Mouse (Mus musculus) stomach, postnatal 0 days (tissue): ENCODE measurements around the gene Golga3. TPM values are rescaled to one million over a fixed set of nuclear protein-coding genes. Genes with fewer than 3 reads are reported as not detected.
A peak's percentile ranks its signal among the peaks of the same experiment; 100 is the strongest.

Experiments
- ATAC-seq: fragments of 200-750 bp; cut with Nextera tagmentation; 2 replicates; pipeline ENCODE4 v1.8.0; 2017; ENCODE audit not compliant: low FRiP score, low TSS enrichment
- DNase-seq: peaks from one replicate; pipeline ENCODE4 v3.0.0-alpha.2; 2016; ENCODE audit warnings: low spot score
- H3K27ac ChIP-seq: fragments of 300-500 bp; sonication (generic); replicated peaks from 2 replicates; pipeline ENCODE4 v1.5.1; 2014; ENCODE audit warnings: mild to moderate bottlenecking, control low read depth
- H3K27me3 ChIP-seq: fragments of 300-500 bp; sonication (generic); 2 replicates; pipeline ENCODE4 v1.6.1; 2014; ENCODE audit warnings: low read length; ENCODE audit not compliant: control insufficient read depth, insufficient read depth
- H3K36me3 ChIP-seq: fragments of 300-500 bp; sonication (generic); 2 replicates; pipeline ENCODE4 v1.6.1; 2014; ENCODE audit warnings: low read length, mixed read lengths; ENCODE audit not compliant: control insufficient read depth, insufficient read depth
- H3K4me1 ChIP-seq: fragments of 300-500 bp; sonication (generic); replicated peaks from 2 replicates; pipeline ENCODE4 v1.6.1; 2014; ENCODE audit warnings: antibody characterized with exemption; ENCODE audit not compliant: control insufficient read depth, insufficient read depth
- H3K4me2 ChIP-seq: fragments of 300-500 bp; sonication (generic); replicated peaks from 2 replicates; pipeline ENCODE4 v1.6.1; 2014; ENCODE audit warnings: low read depth, mild to moderate bottlenecking, control low read depth, moderate library complexity
- H3K4me3 ChIP-seq: fragments of 300-500 bp; sonication (generic); 2 replicates; pipeline ENCODE4 v1.5.1; 2014; ENCODE audit warnings: low read depth, low read length, control low read depth
- H3K9ac ChIP-seq: fragments of 300-500 bp; sonication (generic); 2 replicates; pipeline ENCODE4 v1.6.1; 2014; ENCODE audit warnings: mild to moderate bottlenecking, low read length, control low read depth, mixed read lengths
- H3K9me3 ChIP-seq: fragments of 300-500 bp; sonication (generic); 2 replicates; pipeline ENCODE4 v1.6.1; 2016; ENCODE audit warnings: low read length; ENCODE audit not compliant: control insufficient read depth
- CTCF ChIP-seq: IDR thresholded peaks from 2 replicates; pipeline ENCODE4 v1.5.1; 2016; ENCODE audit warnings: antibody characterized with exemption, low read depth, mild to moderate bottlenecking, moderate library complexity
- EP300 ChIP-seq: optimal IDR thresholded peaks from 2 replicates; pipeline ENCODE3; 2016; ENCODE audit warnings: antibody characterized with exemption
- WGBS: fragments of 180-500 bp; shearing (Covaris S2); extraction: QIAGEN DNeasy Blood & Tissue Kit; methylation state at CpG from one replicate; pipeline ENCODE4 v1.1.7; 2014; 5-methylcytosine and 5-hydroxymethylcytosine counted together
- polyA plus RNA-seq: library from polyadenylated mRNA; unstranded; fragments of >200 nt; fragmentation: Nextera tagmentation; extraction: Ambion mirVana; gene quantifications from 2 replicates; pipeline ENCODE4 v1.2.1, GENCODE M21; 2015

The Golga3 gene
- polyA plus RNA-seq, 1 experiment from 2014 or later, result 8.3 TPM

- 80% methylated on average over 3 of the region's 3 CpGs for WGBS
- Histone ChIP-seq H3K4me1 (0 out of 2 replicates have a peak, but pooled peaks cover under 1% of the 10 kb centered on the region), H3K27me3 (no peaks in the 10 kb centered on the region), H3K36me3 (peaks cover 16% of the 10 kb centered on the region), H3K4me2 (no peak overlapping the region), H3K9ac (no peak overlapping the region), H3K4me3 (no peak overlapping the region), H3K9me3 (no peaks in the 10 kb centered on the region), H3K27ac (no peak overlapping the region)
- DNase-seq (no peak), ATAC-seq (no peak)
- TF ChIP-seq CTCF (no peak), EP300 (no peak)
Measured at GRCm38 (mm10) chr5:110225056-110225455, 48.6 kb downstream of the Golga3 start.

GRCm38 (mm10) chr5:110227336-110227883 lies 50.9 kb downstream of the Golga3 start:
- 45% methylated on average over 1 of the region's 1 CpGs for WGBS
- H3K27ac ChIP-seq, result no peak overlapping the region
- no peaks in the 10 kb centered on the region for H3K9me3 ChIP-seq
- no peak for TF ChIP-seq CTCF
- TF ChIP-seq EP300, result no peak
- H3K36me3 ChIP-seq, result peaks cover 8% of the 10 kb centered on the region
- H3K4me2 ChIP-seq, result no peak overlapping the region
- ATAC-seq (no peak), DNase-seq (no peak)
- H3K9ac ChIP-seq, result no peak overlapping the region
- H3K4me3 ChIP-seq, result no peak overlapping the region
- H3K4me1 ChIP-seq, result 0 out of 2 replicates have a peak, but pooled peaks cover 2% of the 10 kb centered on the region
- H3K27me3 ChIP-seq, result no peaks in the 10 kb centered on the region

GRCm38 (mm10) chr5:110230401-110230779 lies 53.9 kb downstream of the Golga3 start:
- peak overlapping the region; percentile 95 for H3K9ac ChIP-seq
- DNase-seq (peak; percentile 16), ATAC-seq (no peak)
- H3K4me1 ChIP-seq, result 0 out of 2 replicates have a peak, but pooled peaks cover 2% of the 10 kb centered on the region
- TF ChIP-seq EP300, result no peak
- no peak for TF ChIP-seq CTCF
- no peaks in the 10 kb centered on the region for H3K9me3 ChIP-seq
- H3K4me2 ChIP-seq, result peak overlapping the region; percentile 67
- no peaks in the 10 kb centered on the region for H3K27me3 ChIP-seq
- peak overlapping the region; percentile 97 for H3K27ac ChIP-seq
- peak overlapping the region; percentile 94 for H3K4me3 ChIP-seq
- WGBS, result 6% methylated on average over 8 of the region's 8 CpGs
- 0 out of 2 replicates have a peak, but pooled peaks cover 2% of the 10 kb centered on the region for H3K36me3 ChIP-seq

- peak within 1 kb of the TSS; percentile 97 for H3K27ac ChIP-seq
- H3K4me1 ChIP-seq, result 0 out of 2 replicates have a peak, but pooled peaks cover 2% of the 10 kb centered on the region
- under 1% methylated on average over 73 of the region's 81 CpGs for WGBS
- H3K4me2 ChIP-seq, result peak within 1 kb of the TSS; percentile 67
- peak within 1 kb of the TSS; percentile 94 for H3K4me3 ChIP-seq
- TF ChIP-seq EP300 (peak; percentile 59), CTCF (no peak; the same call in 1 of the 2 replicates)
- peak; percentile 98 for ATAC-seq
- H3K9ac ChIP-seq, result peak within 1 kb of the TSS; percentile 95
- DNase-seq, result peak; percentile 96
- no peaks in the 10 kb centered on the region for H3K9me3 ChIP-seq
- H3K27me3 ChIP-seq, result no peaks in the 10 kb centered on the region
- 0 out of 2 replicates have a peak, but pooled peaks cover 2% of the 10 kb centered on the region for H3K36me3 ChIP-seq
Measured at GRCm38 (mm10) chr5:110230780-110231461, 54.4 kb downstream of the Golga3 start, which contains the start of gene Ankle2. Gene Ankle2 (plus strand): TSS chr5:110231004.

GRCm38 (mm10) chr5:110231638-110232037 lies 55.1 kb downstream of the Golga3 start:
- 39% methylated on average over 13 of the region's 13 CpGs for WGBS
- H3K4me3 ChIP-seq, result peak overlapping the region; percentile 94
- no peak overlapping the region; the same call in 1 of the 2 replicates for H3K27ac ChIP-seq
- peak overlapping the region; percentile 95 for H3K9ac ChIP-seq
- 0 out of 2 replicates have a peak, but pooled peaks cover 7% of the 10 kb centered on the region for H3K36me3 ChIP-seq
- ATAC-seq (no peak), DNase-seq (no peak)
- H3K4me2 ChIP-seq, result peak overlapping the region; percentile 67
- no peaks in the 10 kb centered on the region for H3K9me3 ChIP-seq
- H3K27me3 ChIP-seq, result no peaks in the 10 kb centered on the region
- H3K4me1 ChIP-seq, result 0 out of 2 replicates have a peak, but pooled peaks cover 2% of the 10 kb centered on the region
- TF ChIP-seq EP300 (no peak), CTCF (peak; percentile 46)

DNA sequence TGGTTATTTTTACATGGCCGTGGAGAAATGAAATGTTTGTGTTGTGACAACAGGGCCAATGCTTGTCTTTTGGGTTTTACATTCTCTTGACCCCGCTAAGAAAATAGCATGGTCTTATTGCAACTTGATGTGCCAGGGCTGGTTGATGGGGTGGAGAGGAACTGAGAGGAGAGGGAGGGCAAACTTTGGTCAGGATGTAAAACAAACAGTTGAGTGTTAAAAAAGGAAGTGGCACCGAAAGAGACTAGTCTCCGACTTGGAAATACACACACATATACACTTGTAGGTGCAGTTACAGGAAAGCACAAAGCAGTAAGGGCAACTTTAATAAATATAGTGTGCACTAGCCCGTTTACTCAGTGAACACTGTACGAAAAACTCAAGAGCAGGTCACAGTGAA lies 55.8 kb downstream of the Golga3 start:
- Histone ChIP-seq H3K36me3 (peaks cover 11% of the 10 kb centered on the region; the same call in 1 of the 2 replicates), H3K9me3 (no peaks in the 10 kb centered on the region), H3K4me3 (no peak overlapping the region), H3K9ac (no peak overlapping the region), H3K4me2 (no peak overlapping the region), H3K4me1 (0 out of 2 replicates have a peak, but pooled peaks cover 2% of the 10 kb centered on the region), H3K27me3 (no peaks in the 10 kb centered on the region), H3K27ac (no peak overlapping the region)
- TF ChIP-seq EP300, result no peak
- TF ChIP-seq CTCF, result no peak
- ATAC-seq (no peak), DNase-seq (no peak)
- 76% methylated on average over 6 of the region's 6 CpGs for WGBS
